Mouse (Mus musculus) embryo, embryonic 9.5 days (tissue): ENCODE results near the gene Efna2.

Source experiments
- DNase-seq: peaks from one replicate; pipeline ENCODE4 v3.0.0-alpha.2; 2017; ENCODE audit errors: extremely low spot score

Gene Efna2

GRCm38 (mm10) chr10:80141786-80142529 lies 37.3 kb upstream of the Efna2 start:
- DNase-seq: peak; percentile 96

- DNase-seq: no peak
These were observed 36.8 kb upstream of the Efna2 start for GRCm38 (mm10) chr10:80142530-80142925.

GRCm38 (mm10) chr10:80143664-80144063 lies 35.6 kb upstream of the Efna2 start:
- DNase-seq: no peak

DNA sequence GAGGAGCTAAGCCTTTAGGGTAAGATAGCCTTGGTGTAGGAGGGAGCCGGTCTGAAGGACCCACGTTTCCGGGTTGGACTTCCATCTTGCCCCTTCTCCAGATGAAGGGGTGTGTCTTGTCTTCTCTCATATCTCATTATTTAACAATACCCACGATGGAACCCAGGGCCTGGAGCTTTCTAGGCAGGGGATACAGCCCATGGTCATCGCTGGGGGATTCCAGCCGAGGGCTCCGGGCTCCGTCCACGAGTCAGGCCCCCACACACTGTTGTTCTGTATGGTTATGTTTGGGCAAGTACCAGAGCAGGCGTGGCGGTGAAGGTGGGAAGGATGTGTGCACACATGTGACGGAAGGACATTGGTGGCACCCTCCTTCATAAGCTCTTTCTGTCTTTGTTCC lies 35.1 kb upstream of the Efna2 start:
- DNase-seq: no peak

- peak; percentile 74 for DNase-seq
These were observed 34.1 kb upstream of the Efna2 start for GRCm38 (mm10) chr10:80144864-80145838.

DNA sequence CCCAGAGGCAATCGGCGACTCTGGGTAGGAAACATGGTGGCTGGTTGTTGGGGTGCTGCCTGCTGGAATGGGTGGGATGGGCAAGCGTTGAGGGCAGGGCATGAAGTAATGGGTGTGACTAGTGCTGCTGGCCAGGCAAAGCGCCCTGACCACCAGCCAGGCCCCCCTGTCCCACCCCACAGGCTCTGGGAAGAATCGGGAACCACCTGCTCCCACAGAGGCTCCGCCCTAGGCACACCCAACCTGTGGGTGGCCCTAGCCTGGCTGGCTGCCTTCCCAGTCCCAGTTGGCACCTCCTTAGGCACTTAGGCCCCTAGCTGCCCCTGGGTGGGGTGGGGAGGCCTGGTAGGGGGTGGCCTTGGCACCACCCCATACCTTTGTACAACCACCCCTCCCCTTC lies 33.4 kb upstream of the Efna2 start:
- no peak for DNase-seq

DNA sequence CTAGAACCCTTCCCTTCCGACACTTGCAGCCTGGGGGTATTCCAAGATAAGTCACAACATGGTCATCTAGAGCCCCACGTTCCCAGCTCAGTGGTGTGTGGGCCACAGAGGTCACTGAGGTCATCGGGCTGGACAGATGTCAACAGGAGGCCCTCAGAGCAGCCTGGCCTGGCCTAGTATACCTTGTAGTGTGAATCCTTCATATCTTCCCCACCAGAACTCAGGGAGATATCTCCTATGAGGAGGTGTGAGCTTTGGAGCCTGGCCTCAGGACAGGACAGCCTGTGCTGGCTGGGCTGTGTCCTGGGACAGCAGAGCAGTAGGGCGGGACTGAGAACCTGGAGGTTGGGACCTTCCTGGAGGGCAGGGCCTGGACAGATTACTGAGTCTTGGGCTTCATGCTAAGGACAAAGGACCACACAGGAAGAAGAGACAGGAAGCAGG lies 32.7 kb upstream of the Efna2 start:
- DNase-seq: no peak

DNA sequence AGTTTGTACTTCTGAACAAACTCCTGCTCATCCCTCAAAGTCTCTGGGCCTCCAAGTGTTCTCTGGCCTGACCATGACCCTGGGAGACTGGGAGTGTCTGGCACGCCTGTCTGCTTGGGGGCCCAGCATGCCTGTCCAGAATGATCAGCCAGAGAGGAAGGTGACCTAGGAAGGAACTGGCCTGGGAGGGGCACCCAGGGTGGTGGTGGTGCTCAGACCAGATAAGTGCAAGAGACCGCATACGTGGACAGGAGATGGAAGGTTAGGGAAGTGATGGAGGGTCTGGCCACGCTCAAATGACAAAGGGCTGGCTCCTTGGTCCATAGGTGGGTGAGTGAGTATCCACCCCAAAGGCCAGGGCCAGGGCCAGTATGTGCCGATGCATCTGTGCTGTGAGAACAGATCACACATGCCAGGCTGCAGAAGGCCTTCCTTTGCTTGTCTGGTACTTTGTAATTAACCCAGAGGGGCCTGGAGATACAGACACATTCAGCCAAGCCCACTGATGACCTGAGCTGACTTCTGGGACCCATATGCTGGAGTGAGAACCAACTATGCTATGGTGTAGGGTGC lies 32.0 kb upstream of the Efna2 start:
- DNase-seq: no peak

DNA sequence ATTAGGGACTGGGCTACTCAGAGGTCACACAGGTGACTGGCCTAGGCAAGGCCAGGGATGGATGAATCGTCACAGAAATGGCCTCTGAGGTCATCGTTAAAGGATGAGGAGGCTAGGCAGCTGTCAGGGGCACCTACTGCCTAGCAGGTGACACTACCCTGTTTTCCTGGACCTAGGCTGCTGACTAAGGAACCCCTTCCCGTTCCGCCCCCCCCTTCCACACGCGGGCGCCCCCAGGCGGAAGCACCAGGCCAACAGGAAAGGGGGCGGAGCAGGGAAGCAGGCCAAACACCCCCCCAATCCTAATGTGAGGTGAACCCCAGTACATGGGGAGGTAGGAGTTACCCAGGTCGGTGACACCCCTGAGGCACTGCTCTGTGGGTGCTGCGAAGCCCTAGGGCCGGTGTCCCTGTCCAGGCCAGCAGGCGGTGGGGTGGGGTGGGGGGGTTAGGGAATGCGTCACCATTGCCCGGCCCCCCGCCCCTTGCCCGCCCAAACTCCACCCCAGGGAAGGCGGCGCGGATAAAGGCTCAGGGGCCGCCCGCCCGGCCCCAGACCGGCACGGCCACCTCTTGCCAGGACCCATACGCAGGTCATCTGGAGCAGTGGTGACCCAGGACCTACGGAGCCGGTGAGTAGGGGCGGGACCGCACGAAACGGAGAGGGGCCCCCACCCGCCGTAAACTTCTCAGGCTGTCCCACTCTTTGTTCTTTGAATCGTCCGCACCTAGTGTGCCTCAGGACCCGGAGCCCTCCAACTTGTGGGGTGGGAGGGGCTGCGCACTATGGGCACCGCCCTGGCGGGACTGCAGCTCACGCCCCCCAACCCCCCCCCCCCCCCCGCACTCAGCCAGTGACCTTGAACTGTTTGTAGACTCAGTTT lies 31.3 kb upstream of the Efna2 start, which contains the start of gene Midn:
TSS of gene Midn (plus strand) at position 554 of the 883 bp plus-strand sequence.
- peak; percentile 90 for DNase-seq

- peak; percentile 94 for DNase-seq
These were observed 30.5 kb upstream of the Efna2 start for GRCm38 (mm10) chr10:80148610-80149290.

DNA sequence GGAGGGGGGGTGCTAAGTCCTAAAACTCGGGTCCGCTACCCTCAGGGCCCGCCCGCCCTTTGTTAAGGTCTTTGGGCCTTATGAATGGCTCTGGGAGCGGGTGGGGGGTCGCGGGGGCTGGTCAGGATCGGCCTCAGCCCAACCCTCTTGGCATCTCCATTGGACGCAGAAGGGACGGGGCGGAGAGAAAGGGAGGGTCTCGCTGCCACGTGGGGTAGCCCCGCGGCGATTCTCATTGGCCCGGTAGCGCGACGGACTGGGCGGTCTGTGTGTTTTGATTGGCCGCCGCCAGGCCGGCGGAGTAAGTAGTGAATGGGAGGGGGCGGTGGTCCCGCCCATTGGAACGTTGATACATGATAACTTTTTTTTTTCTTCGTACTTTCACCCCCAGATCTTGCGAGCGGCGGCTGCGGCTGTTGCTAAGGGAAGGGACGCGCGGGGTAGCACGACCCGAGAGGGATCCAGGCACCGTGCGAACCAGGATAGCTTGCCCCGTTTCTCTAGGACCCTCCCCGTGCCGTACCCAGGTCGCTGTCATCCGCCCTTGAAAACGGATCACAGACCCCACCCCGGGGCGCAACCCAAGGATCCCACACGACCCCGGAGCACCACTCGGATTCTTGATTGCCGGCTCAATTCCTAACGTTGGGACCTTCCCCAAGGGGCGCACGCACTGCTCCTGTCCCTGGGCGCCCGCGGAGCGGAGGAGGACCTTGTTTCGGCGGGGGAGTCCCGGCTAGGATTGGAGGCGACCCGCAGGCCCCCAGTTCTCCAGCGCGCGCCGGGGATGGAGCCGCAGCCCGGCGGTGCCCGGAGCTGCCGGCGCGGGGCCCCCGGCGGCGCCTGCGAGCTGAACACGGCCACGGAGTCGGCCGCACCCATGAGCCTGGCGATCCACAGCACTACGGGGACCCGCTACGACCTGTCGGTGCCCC lies 29.7 kb upstream of the Efna2 start:
- DNase-seq: peak; percentile 99

DNA sequence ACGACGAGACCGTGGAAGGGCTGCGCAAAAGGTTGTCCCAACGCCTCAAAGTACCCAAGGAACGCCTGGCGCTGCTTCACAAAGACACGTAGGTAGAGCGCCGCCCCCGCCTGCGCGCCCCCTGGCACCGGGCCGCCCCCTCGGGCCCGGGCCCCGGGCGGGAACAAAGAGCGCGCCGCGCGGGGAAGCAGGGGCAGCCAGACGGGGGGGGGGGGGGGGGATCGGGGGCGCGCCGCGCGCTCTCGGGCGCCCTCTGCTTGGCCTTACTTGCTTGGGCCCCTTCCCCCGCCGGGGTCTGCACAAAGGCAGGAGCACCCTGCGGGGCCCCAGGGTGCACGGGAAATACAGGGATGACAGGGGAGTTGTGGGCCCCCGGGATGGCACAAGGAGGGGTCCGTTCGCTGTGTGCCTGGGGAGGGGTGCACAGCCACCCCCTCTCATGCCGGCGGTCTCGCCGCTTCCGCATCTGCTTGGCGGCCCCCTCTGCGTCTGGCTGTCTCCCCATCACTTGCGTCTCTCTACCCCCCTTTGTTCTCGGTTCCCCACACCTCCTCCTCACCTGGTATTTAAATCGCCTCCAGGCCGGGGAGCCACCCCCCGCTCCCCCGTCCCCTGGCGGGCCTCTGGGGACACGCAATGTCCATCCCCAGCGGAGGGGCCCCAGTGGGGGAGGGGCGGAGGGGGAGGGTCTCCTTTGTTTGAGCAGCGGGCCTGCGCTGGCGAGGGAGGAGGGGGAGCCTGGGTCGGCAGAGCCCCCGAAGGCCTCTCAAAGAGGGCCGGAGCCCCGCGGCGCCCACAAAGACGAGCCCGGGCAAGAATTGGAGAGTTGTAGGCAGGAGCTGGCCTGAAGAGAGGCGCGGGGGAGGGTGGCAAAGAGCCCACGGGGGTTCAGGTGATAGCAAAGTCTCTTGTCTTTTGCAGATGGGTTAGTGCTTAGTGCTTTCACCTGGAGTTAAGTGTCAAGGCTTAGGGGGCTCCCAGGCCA lies 28.8 kb upstream of the Efna2 start:
- DNase-seq: peak; percentile 93

- peak; percentile 70 for DNase-seq
These were observed 27.9 kb upstream of the Efna2 start for GRCm38 (mm10) chr10:80151211-80152034.

DNA sequence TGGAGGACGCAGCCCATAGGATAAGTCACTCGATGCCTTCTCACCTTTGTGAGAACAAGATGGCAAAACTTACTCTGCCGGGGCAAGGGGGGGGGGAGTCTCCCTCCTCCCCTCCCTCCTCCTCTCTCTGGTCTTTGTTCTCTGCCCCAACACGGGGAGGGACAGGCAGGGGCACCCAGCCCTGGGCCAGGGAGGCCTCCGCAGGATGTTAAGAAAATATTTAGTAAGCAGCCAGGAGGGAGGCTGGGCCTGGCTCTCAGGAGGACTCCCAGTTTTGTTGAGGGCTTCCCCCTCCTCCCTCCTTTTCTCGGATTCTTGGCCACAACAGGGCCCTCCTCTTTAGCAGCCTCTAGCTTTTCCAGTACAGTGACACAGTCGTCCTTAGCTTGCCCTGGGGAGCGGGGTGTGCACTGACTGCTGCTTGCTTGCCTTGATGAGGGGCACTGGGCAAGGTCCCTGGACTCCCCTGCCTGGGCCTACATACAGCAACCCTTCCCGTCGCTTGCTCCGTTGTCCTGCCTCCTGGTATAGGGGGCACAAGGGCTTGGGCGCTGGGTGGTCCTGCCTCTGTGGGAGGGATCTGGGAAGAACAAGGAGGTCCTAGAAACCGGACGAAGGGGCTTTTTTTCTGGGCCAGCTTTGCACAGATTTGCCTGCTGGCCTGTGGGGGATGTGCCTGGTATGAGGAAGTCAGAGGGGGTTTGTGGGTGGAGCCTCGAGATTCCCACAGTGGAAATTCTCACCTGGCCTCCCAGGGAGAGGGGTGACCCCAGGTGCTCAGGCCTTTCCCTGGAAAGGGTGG lies 27.0 kb upstream of the Efna2 start:
- peak; percentile 54 for DNase-seq

DNA sequence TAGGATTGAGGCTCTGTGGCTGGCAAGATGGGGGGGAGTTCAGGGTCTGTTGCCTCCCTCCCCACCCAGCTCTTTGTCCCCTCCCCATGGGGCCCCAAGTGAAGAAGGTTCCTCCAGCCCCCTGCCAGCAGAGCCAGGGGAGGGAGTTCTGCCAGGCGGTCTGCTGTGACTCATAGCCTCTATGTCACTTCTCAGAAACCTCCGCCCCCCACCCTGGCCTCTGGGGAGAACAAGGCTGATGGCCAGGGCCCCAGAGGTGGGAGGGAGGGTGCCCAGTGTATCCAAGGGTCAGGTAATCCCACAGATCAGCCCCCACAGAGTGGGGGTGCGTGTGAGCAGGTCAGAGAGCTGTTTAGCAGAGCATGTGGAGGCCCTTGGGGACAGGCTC lies 26.4 kb upstream of the Efna2 start:
- no peak for DNase-seq

- DNase-seq: no peak
These were observed 25.6 kb upstream of the Efna2 start for GRCm38 (mm10) chr10:80153713-80154112.

- no peak for DNase-seq
These were observed 24.9 kb upstream of the Efna2 start for GRCm38 (mm10) chr10:80154384-80154783.
